ENCODE assay signal across 9 mouse cellular contexts in the genomic region with DNA sequence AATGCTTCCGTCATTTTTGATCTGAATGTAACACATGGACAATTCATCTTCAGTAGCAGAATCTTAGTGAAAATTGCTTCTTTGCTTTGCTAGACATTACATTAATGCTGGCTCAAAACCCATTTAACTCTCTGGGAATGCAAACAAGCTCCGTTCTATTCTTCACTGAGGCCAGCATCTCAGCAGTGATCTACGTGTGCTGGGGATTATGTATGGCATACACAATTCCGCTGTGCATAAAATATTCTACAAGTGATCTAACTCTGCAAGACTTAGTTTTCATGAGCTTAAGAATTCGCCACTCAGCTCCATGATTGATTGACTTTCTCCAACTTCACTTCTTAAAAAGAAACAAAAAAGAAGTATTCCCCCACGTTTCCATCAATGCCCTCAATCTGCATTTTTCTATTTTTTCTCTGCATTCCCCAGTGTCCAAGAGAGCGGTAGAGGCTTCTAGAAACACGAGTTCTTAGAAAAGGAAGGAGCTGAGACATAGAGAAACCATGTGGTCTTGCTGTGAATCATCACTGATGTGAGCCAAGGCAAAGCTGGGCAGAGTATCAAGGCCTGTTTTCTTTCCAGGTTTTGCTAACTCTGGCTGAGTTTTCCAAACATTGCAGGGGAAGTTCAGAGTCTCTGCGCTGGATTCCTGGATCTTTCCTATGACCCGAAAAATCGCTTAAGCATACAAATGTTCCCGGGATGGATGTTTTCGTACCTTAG. TPM values are rescaled to one million over a fixed set of nuclear protein-coding genes. Genes with fewer than 3 reads are reported as not detected.
DNase-seq lines count a peak whose midpoint lies in the region; ATAC-seq and TF ChIP-seq lines count a peak whose summit lies in the region.
"Had no signal": no experiment of that assay in that cellular context is flagged by ENCODE, and none has a peak within 500 bp of the region (broad histone marks: within the 10 kb centered on the region; RNA-seq: fewer than 3 reads in every experiment).

No protein-coding gene starts in this region.

- peak; percentile 61; the same call in 1 of the 2 replicates for ATAC-seq in forebrain, embryonic 13.5 days
- no peak for ATAC-seq in forebrain, embryonic 11.5 days (replicated peaks; ENCODE audit: low FRiP score)

- intact Hi-C loops in left cerebral cortex, postnatal 14 days (cut with DNase I), result no loop called here

- H3K4me1 ChIP-seq in forebrain, embryonic 13.5 days, result peaks cover 14% of the 10 kb centered on the region; the same call in 1 of the 2 replicates
- no peaks in the 10 kb centered on the region for H3K4me1 ChIP-seq in forebrain, embryonic 11.5 days (replicated peaks; ENCODE audit: control insufficient read depth, insufficient read depth, low read length)
- H3K4me1 ChIP-seq in kidney, adult 2 months (ENCODE audit: control insufficient read depth, insufficient read depth, low read length), result 0 out of 2 replicates have a peak, but pooled peaks cover 2% of the 10 kb centered on the region

- no peaks in the 10 kb centered on the region for H3K36me3 ChIP-seq in forebrain, embryonic 13.5 days (ENCODE audit: poor library complexity, severe bottlenecking)
- H3K36me3 ChIP-seq in forebrain, embryonic 11.5 days (ENCODE audit: control insufficient read depth, insufficient read depth, low read length), result no peaks in the 10 kb centered on the region
- H3K36me3 ChIP-seq in kidney, adult 2 months (ENCODE audit: control insufficient read depth, insufficient read depth, low read length), result no peaks in the 10 kb centered on the region

- 51% methylated on average over 13 of the region's 13 CpGs for WGBS in forebrain, embryonic 13.5 days
- 69% methylated on average over 13 of the region's 13 CpGs for WGBS in forebrain, embryonic 11.5 days
- WGBS in kidney, adult 2 months, result 49% methylated on average over 13 of the region's 13 CpGs

- DNase-seq in forebrain, embryonic 11.5 days (ENCODE audit: low spot score), result no peak
- DNase-seq in cerebellum, adult 8-10 months, result peak; percentile 11
- DNase-seq in gastrocnemius, adult 18-20 months (ENCODE audit: low spot score), result peak; percentile 82
- peak; percentile 86 for DNase-seq in kidney, adult 2 months
- peak; percentile 69 to 83 for DNase-seq in left cerebral cortex, postnatal 14 days (ENCODE audit: low spot score in 2 of 2)
- DNase-seq in right cerebral cortex, postnatal 14 days, result peak; percentile 48
- DNase-seq in spleen, postnatal 14 days (ENCODE audit: low spot score in 2 of 2), result no peak

- TF ChIP-seq CTCF in kidney, adult 2 months (conservative IDR thresholded peaks at IDR 0.05; ENCODE audit: insufficient read depth, insufficient read length, low read depth, low read length), result no peak

- no peak overlapping the region for H3K4me3 ChIP-seq in forebrain, embryonic 13.5 days
- no peak overlapping the region for H3K4me3 ChIP-seq in forebrain, embryonic 11.5 days (ENCODE audit: low read depth, low read length)
- no peak overlapping the region for H3K4me3 ChIP-seq in kidney, adult 2 months (ENCODE audit: insufficient read depth, low read depth, low read length)

- H3K4me2 ChIP-seq in forebrain, embryonic 13.5 days, result no peak overlapping the region
- H3K4me2 ChIP-seq in forebrain, embryonic 11.5 days (ENCODE audit: low read depth, low read length, severe bottlenecking), result no peak overlapping the region

- no peak for TF ChIP-seq POLR2A in kidney, adult 2 months (IDR thresholded peaks at IDR 0.05; ENCODE audit: low read depth, low read length)

- H3K9ac ChIP-seq in forebrain, embryonic 13.5 days, result no peak overlapping the region
- H3K9ac ChIP-seq in forebrain, embryonic 11.5 days (ENCODE audit: low read length), result no peak overlapping the region

- H3K27me3 ChIP-seq in forebrain, embryonic 13.5 days, result no peaks in the 10 kb centered on the region
- no peaks in the 10 kb centered on the region for H3K27me3 ChIP-seq in forebrain, embryonic 11.5 days (ENCODE audit: control insufficient read depth, insufficient read depth, low read length)
- no peaks in the 10 kb centered on the region for H3K27me3 ChIP-seq in kidney, adult 2 months (replicated peaks; ENCODE audit: control insufficient read depth, insufficient read depth, low read length)

- H3K9me3 ChIP-seq in forebrain, embryonic 13.5 days (replicated peaks), result no peaks in the 10 kb centered on the region
- H3K9me3 ChIP-seq in forebrain, embryonic 11.5 days (ENCODE audit: control insufficient read depth, low read length), result no peaks in the 10 kb centered on the region

- no peak overlapping the region for H3K27ac ChIP-seq in forebrain, embryonic 13.5 days
- H3K27ac ChIP-seq in forebrain, embryonic 11.5 days (ENCODE audit: low read depth, low read length), result no peak overlapping the region
- no peak overlapping the region for H3K27ac ChIP-seq in kidney, adult 2 months (ENCODE audit: insufficient read depth, low read depth, low read length)

RNA-seq across cellular contexts. Expression of gene Cabcoco1, which starts 16.6 kb away (rescaled TPM):
- 0.44 and 1.2 TPM in 2 replicates for polyA plus RNA-seq in forebrain, embryonic 13.5 days (2015; fragmentation: Nextera tagmentation; extraction: Ambion mirVana)
- polyA plus RNA-seq in forebrain, embryonic 11.5 days (2014; fragmentation: Nextera tagmentation; extraction: Ambion mirVana), result 0.28 TPM in 1 of 2 replicates, not detected in the other
- under 1 TPM; 0.31 to 0.39 TPM for total RNA-seq in gastrocnemius, adult 18-20 months (2021)
- polyA plus RNA-seq in kidney, adult 2 months (2012; rRNA removed), result 10.0 and 12.3 TPM in 2 replicates
- 1 to 10 TPM; 2.9 to 3.3 TPM for total RNA-seq in left cerebral cortex, postnatal 14 days (2021)
- polyA plus RNA-seq: small intestine, adult 2 months had no signal

Comparison
In these comparisons a context has a peak if more than half of its experiments do, and no peak if none do; other contexts are left out.
1. DNase-seq: peak in cerebellum, adult 8-10 months (single experiment), gastrocnemius, adult 18-20 months (single experiment), kidney, adult 2 months (single experiment), left cerebral cortex, postnatal 14 days (2 of 2) and right cerebral cortex, postnatal 14 days (single experiment); none in forebrain, embryonic 11.5 days (single experiment) and spleen, postnatal 14 days (0 of 2).